Mouse (Mus musculus): Measurements from ENCODE around the gene Foxj1. TPM values are rescaled to one million over a fixed set of nuclear protein-coding genes. Genes with fewer than 3 reads are reported as not detected.

Gene Foxj1
- total RNA-seq, 2 experiments from 2014 or later, result not detected

- ATAC-seq (replicated peaks; ENCODE audit: poor library complexity, severe bottlenecking), result no peak
Observed at GRCm38 (mm10) chr11:116307019-116307725, 28.0 kb downstream of the Foxj1 start, which contains the start of gene Exoc7. Exoc7 (minus strand) TSS chr11:116307233.

GRCm38 (mm10) chr11:116306126-116306982 lies 28.8 kb downstream of the Foxj1 start:
- ATAC-seq (replicated peaks; ENCODE audit: poor library complexity, severe bottlenecking), result peak; percentile 99

GRCm38 (mm10) chr11:116305423-116305822 lies 29.8 kb downstream of the Foxj1 start:
- ATAC-seq (replicated peaks; ENCODE audit: poor library complexity, severe bottlenecking), result no peak

DNA sequence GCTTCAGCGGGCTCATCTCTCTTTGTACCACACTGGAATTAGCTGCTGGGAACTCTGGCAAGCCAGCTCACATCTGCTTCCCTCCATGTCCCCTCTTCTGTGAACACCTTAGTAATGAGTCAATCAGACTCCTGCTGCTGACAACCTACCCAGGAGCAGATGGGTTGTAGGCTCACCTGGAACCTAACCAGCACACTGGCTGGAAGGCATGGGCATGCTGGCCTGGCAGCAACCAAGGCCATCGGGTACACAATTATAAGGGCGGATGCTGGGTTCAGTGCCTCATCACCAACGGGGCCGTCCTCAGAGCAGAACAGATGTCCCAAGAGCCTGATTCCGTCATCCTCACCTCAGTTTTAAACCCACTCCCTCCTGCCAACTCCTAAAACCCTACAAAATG lies 36.6 kb downstream of the Foxj1 start:
- ATAC-seq (replicated peaks; ENCODE audit: poor library complexity, severe bottlenecking), result no peak

- ATAC-seq (replicated peaks; ENCODE audit: poor library complexity, severe bottlenecking), result no peak
Observed at GRCm38 (mm10) chr11:116298221-116298620, 37.0 kb downstream of the Foxj1 start.

GRCm38 (mm10) chr11:116297017-116297416 lies 38.2 kb downstream of the Foxj1 start:
- ATAC-seq (replicated peaks; ENCODE audit: poor library complexity, severe bottlenecking), result no peak

- no peak for ATAC-seq (replicated peaks; ENCODE audit: poor library complexity, severe bottlenecking)
Observed at GRCm38 (mm10) chr11:116296191-116296734, 38.9 kb downstream of the Foxj1 start.

DNA sequence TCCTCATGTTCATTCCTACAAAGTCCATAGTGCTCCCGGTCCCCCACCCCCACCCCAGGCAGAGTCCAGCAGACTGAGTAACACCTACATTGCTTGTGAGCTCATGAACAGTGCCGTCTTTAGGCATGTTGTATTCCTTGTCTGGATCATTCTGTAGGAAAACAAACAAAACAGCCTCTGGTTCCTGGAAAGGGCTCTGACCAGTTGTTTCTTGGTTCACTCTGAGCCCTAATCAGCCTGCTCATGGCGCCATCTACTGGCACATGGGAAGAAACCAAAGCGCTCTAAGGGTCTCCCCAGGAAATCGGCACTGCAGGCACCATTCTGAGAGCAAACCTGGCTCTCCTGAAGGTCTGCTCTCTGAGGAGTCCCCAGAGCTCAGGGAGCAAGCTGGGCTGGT lies 40.9 kb downstream of the Foxj1 start:
- peak; percentile 65 for ATAC-seq (replicated peaks; ENCODE audit: poor library complexity, severe bottlenecking)

GRCm38 (mm10) chr11:116293538-116294137 lies 41.6 kb downstream of the Foxj1 start:
- ATAC-seq (replicated peaks; ENCODE audit: poor library complexity, severe bottlenecking), result no peak

GRCm38 (mm10) chr11:116292401-116292800 lies 42.8 kb downstream of the Foxj1 start:
- ATAC-seq (replicated peaks; ENCODE audit: poor library complexity, severe bottlenecking), result no peak

DNA sequence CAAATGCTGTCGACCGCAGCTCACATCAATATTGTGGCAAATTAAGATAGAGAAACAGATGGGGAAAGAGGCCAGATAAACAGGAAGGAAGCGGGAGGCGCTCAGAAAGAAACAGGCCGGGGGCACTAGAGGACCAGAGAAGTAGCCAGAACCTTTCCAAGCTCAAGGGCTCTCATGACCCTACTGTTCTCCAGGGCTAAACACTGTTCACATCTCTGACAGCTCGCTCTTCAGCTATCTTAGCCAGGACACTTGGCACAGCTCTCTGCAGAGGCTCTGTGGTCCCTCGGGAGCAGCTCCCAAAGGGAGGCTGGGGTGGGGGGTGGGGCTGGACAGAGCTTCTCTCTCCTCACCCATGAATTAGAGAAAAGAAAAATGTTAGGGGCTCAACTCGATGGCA lies 44.6 kb downstream of the Foxj1 start:
- no peak for ATAC-seq (replicated peaks; ENCODE audit: poor library complexity, severe bottlenecking)

GRCm38 (mm10) chr11:116287351-116287750 lies 47.8 kb downstream of the Foxj1 start:
- ATAC-seq (replicated peaks; ENCODE audit: poor library complexity, severe bottlenecking), result no peak

GRCm38 (mm10) chr11:116285770-116286191 lies 49.4 kb downstream of the Foxj1 start:
- ATAC-seq (replicated peaks; ENCODE audit: poor library complexity, severe bottlenecking), result no peak

DNA sequence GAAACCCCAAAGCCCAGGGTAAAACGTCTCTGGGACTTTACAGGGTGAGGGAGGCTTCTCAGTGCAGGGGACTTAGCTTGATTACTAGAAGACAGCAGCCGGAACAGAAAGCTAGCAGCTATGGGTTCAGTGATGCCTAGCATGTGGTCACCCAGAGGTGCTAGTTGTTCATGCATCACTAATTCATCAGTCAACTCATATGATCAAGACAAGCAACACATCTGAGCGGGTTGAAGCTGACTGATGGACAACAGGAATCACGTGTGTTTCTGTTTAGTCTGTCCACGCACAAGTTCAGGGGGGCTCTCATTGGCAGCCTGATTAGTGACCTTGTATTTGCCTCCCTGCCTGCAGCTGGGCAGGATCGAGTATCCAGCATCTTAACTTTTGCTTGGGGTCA lies 51.2 kb downstream of the Foxj1 start:
- ATAC-seq (replicated peaks; ENCODE audit: poor library complexity, severe bottlenecking), result no peak

- 0 out of 2 replicates have a peak, but pooled peaks have one; percentile 11 for ATAC-seq (replicated peaks; ENCODE audit: poor library complexity, severe bottlenecking)
Observed at GRCm38 (mm10) chr11:116282912-116283521, 52.2 kb downstream of the Foxj1 start.

- peak; percentile 48 for ATAC-seq (replicated peaks; ENCODE audit: poor library complexity, severe bottlenecking)
Observed at GRCm38 (mm10) chr11:116282089-116282488, 53.1 kb downstream of the Foxj1 start.

DNA sequence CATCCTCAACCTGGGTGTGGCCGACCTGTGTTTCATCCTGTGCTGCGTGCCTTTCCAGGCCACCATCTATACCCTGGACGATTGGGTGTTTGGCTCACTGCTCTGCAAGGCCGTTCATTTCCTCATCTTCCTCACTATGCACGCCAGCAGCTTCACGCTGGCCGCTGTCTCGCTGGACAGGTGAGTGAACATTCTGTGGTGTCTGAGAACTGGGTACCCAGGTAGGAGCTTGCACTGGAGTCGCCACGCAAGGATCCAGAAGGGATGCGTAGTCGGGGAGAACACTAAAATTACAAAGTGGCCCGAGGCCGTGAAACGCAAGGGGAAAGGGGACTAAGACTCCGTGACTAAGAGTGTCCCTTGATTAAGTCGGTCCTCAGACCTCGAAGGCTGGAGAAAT lies 53.5 kb downstream of the Foxj1 start:
- 0 out of 2 replicates have a peak, but pooled peaks have one; percentile 15 for ATAC-seq (replicated peaks; ENCODE audit: poor library complexity, severe bottlenecking)

- ATAC-seq (replicated peaks; ENCODE audit: poor library complexity, severe bottlenecking), result peak; percentile 29
Observed at GRCm38 (mm10) chr11:116280751-116281663, 54.2 kb downstream of the Foxj1 start, which contains the start of gene Galr2. Galr2 (plus strand) TSS chr11:116280939.

All from granulocyte monocyte progenitor cell, adult 5-6 weeks (primary cell).